Mouse (Mus musculus) mesoderm, embryonic 11.5 days (tissue): ENCODE measurements at regions not wholly inside any gene's neighbourhood (a gene's known extent, or its start where the extent isn't known, plus 50 kb on each side); places are given as distances from the start of the nearest gene placed in this dataset.

Experiments
- DNase-seq: peaks from one replicate; pipeline ENCODE4 v3.0.0-alpha.2; 2012; ENCODE audit warnings: low read depth, low spot score

GRCm38 (mm10) chr12:9174327-9174726, 144.5 kb downstream of the Ttc32 start:
- DNase-seq: peak; percentile 82

GRCm38 (mm10) chr12:9176198-9176597, 146.4 kb downstream of the Ttc32 start:
- DNase-seq: no peak

GRCm38 (mm10) chr12:9178626-9179025, 148.8 kb downstream of the Ttc32 start:
- DNase-seq: peak; percentile 57

GRCm38 (mm10) chr12:9180677-9181076, 150.9 kb downstream of the Ttc32 start:
- peak; percentile 17 for DNase-seq

- no peak for DNase-seq
These were observed 161.9 kb downstream of the Ttc32 start for GRCm38 (mm10) chr12:9191721-9192120.

- no peak for DNase-seq
These were observed 169.5 kb downstream of the Ttc32 start for GRCm38 (mm10) chr12:9199321-9199720.

- no peak for DNase-seq
These were observed 182.4 kb downstream of the Ttc32 start for GRCm38 (mm10) chr12:9212211-9212610.

- DNase-seq: no peak
These were observed 195.2 kb downstream of the Ttc32 start for GRCm38 (mm10) chr12:9224971-9225370.

- no peak for DNase-seq
These were observed 198.1 kb downstream of the Ttc32 start for GRCm38 (mm10) chr12:9227901-9228300.

- no peak for DNase-seq
These were observed 198.7 kb downstream of the Ttc32 start for GRCm38 (mm10) chr12:9228486-9228885.

GRCm38 (mm10) chr12:9229981-9230380, 200.2 kb downstream of the Ttc32 start:
- DNase-seq: peak; percentile 20

GRCm38 (mm10) chr12:9230576-9230975, 200.8 kb downstream of the Ttc32 start:
- DNase-seq: no peak

- DNase-seq: no peak
These were observed 202.6 kb downstream of the Ttc32 start for GRCm38 (mm10) chr12:9232431-9232830.

GRCm38 (mm10) chr12:9235866-9236265, 206.1 kb downstream of the Ttc32 start:
- DNase-seq: no peak

GRCm38 (mm10) chr12:9237538-9237937, 207.7 kb downstream of the Ttc32 start:
- DNase-seq: no peak

- no peak for DNase-seq
These were observed 208.2 kb downstream of the Ttc32 start for GRCm38 (mm10) chr12:9237955-9238354.

- DNase-seq: no peak
These were observed 217.7 kb downstream of the Ttc32 start for GRCm38 (mm10) chr12:9247506-9247905.

- DNase-seq: peak; percentile 62
These were observed 222.0 kb downstream of the Ttc32 start for GRCm38 (mm10) chr12:9251772-9252171.

GRCm38 (mm10) chr12:9253306-9254074, 223.7 kb downstream of the Ttc32 start:
- DNase-seq: no peak

GRCm38 (mm10) chr12:9254301-9254860, 224.6 kb downstream of the Ttc32 start:
- DNase-seq: no peak

GRCm38 (mm10) chr12:9255661-9256486, 226.1 kb downstream of the Ttc32 start:
- DNase-seq: no peak

GRCm38 (mm10) chr12:9256487-9256820, 226.7 kb downstream of the Ttc32 start:
- DNase-seq: no peak

GRCm38 (mm10) chr12:9258221-9258620, 228.4 kb downstream of the Ttc32 start:
- DNase-seq: no peak
